Mouse (Mus musculus) natural killer cell, adult 2 months (primary cell): ENCODE measurements around the gene Tacc2.
"Not testable (repeated sequence)": the region's sequence is repeated elsewhere in the genome, so short reads cannot be mapped to it uniquely, and the experiment has no call there.

Source experiments
- DNase-seq, 2 experiments: peaks; one replicate each; pipeline ENCODE4 v3.0.0; 2022; ENCODE audit warnings: low spot score in 2 of 2

Gene Tacc2

DNA sequence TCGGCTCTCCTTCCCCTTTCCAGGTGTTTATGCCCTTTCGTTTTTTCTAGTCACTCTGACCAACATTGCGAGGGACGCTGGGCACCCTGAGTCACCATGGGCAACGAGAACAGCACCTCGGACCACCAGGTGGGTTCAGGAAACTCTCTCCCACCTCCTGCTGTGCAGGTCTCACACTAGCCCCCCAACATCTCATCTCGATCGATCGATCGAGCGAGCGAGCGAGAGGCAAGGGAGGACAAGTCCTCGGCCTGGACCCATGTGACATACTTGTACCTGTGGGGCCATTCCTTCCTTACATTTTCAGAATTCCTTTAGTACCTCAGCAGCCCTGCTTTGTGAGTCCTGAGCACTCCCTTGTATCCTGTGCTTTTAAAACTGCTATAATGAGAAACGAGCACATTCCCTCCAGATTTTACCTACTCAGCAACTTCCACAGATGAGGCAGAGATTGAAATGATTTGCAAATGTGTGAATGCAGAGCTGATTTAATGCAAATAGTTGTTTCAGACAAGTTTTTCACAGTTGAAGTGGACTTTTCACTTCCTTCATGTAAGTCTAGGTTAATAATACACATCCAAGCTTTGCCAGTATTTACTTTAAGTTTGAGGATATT, at the start of gene Tacc2:
Gene Tacc2, plus strand, starts transcription at position 51 of the 616 bp plus-strand sequence.
- no peak for DNase-seq

DNA sequence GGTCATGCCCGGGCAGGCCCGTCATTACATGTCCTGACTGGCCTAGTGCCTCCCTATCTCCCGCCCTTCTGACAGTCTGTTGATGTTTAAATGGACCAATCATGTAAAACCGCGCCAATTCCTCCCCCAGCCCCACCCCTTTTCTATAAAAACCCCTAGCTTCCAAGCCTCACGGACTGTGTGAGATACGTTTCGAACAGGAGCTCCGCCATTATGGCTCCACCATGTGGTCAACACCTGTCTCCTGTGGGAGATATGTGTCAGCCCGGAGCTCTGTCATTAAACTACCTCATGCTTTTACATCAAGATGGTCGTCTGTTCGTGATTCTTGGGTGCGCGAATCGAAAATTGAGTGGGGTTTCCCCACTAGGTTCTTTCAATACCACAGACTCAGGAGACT, 46.1 kb upstream of the Tacc2 start:
- not testable (repeated sequence) for DNase-seq

DNA sequence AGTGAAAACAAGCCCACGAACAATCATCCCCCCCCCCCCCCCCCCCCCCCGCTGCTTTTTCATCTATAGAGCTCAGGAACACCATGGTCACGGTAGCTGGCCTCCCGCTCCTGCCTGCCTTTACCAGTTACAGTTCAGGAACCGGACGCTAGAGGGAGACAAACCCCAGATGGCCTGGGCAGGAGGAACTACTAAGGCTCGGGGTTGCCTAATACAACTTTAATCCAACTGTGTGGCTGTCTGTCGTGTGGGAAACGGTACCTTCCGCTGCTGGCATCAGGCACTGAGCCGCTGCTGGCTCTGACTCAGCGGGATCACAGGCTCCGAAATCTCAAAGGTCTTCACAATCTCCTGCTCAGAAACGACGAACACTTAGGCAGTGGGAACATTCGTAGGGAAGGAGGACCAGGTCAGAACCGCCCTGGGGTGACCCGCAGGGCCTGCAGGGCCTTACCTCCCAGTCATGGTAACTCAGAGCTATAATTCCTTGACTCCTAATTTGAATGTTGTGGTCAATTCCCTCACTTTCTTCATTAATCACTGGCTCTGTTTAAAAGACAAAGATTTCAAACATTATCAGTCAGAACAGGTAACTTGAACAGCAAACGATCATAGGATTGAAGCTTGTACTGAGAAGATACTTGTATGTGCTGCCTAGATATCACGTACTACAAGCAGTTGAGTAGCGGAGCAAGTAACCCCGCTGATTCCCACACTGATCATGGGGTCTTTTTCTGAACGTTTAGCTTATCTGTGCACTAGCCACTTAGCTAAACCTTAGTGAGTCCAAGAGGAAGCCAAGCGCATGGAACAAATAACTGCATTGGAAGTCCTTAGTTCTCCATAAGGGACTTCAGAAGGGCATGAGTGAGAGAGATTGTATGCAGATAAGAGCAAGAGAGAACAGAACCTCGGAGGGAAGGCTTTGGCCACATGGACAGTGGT, 43.6 kb upstream of the Tacc2 start:
- DNase-seq = peak; percentile 77 to 86

GRCm38 (mm10) chr7:130535174-130535573, 42.1 kb upstream of the Tacc2 start:
- DNase-seq = no peak

GRCm38 (mm10) chr7:130537068-130537467, 40.2 kb upstream of the Tacc2 start:
- no peak for DNase-seq

DNA sequence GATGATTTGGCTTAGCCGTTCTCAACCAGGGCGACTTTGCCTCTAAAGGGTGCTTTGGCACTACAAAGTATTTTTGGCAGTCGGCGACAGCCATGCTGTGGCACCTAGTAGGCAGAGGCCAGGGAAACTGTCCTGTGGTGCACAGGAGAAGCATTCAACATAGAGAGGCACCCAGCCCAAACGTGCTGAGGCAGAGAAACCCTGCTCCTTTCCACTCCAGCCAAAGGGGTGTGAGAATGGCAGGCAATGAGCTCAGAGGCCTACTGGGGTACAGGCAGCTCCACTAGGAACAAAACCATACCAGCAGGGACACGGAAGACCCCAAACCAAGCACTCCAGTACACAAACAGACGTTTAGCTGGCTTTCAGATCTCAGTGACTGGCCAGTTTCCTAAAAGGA, 37.1 kb upstream of the Tacc2 start:
- no peak for DNase-seq

DNA sequence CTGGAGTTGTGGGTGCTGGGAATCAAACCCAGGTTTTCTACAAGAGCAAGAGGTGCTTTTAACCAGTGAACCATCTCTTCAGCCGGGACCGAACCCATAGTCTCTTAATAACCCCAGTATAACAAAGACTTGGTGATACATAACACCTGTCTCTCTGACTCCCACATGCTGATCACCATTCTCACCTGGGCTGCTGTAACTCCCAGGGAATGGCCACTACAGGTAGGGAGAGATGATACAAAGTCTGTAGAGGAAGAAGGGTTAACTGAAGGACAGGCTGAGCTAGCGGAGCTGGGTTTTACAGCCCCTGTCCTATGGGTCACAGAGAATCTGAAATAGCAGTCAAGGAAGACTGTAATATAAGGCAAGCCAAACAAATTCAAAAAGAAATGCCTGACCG, 34.1 kb upstream of the Tacc2 start:
- DNase-seq = no peak

GRCm38 (mm10) chr7:130545401-130545800, 31.8 kb upstream of the Tacc2 start:
- DNase-seq = no peak

- DNase-seq = no peak
These were observed 31.3 kb upstream of the Tacc2 start for GRCm38 (mm10) chr7:130545893-130546292.

DNA sequence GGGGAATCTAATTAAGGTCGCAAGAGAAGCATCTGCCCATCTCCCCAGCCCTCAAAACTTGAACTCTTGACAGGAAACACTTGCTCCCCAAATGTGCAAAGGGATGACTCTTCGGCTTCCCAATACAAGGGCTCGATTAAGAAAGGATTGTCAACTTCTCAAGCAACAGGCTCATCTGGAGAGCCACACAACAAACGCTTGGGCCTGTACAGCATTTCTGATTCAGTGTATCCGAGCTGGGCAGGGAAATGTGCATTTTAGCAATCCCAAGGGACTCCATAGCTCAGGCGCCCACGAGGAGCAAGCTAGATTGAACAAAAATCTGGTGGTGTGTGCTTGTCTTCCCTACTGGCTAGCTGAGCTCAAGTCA, 30.8 kb upstream of the Tacc2 start:
- DNase-seq = no peak

DNA sequence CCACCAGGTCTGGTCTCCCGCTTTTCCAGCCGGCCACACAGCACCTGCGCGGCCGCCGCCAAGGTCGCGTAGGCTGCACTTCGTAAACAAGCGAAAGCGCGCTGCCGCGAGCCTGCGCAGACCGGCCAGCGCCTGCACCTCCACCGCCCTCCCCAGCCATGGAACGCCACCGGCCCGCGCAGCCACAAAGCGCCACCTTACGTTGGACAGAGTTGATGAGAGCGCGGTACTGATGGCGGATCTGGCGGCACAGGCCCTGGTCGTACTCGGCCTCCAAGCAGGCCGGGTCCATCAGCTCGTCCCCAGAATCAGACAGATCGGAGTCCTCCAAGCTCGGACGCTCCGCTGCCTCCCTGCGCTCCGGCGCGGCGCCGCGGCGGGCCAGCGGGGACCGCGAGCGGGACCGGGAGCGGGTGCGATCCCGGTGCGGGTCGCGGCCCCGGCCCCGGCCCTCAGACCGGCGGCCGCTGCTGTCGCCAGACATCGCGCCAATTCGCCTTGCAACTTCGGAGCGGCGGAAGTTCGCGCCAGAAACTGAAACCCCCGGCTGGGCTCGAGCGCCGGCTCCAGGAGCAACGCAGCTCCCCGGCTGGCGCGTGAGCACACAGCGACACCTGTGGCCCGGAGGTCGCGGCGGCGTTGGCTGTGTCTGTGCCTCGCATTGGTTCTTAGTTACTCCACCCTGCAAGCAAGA, 30.3 kb upstream of the Tacc2 start:
- peak; percentile 85 to 90 for DNase-seq

DNA sequence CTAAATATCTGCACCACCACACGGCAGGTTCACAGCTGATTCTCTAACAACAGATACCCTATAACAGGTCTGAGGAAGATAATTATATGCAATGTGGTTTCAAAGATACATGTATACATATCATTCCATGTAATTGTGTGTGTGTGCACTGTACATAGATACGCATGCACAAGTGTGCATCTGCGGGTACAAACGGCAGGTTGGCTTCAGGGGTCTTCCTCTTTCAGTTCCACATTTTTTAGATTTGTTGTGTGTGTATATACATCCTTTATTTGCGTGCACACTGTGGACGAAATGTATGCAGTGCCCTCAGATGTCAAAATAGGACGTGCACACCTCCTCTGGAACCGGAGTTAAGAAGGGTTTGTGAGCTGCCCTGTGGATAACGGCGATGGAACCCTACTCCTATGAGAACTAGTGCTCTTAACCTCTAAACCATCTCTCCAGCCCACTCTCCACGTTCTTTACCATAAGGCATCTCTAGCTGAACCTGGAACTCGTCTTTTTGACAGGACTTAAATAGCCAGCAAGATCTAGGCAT, 29.5 kb upstream of the Tacc2 start:
- DNase-seq = no peak

- no peak for DNase-seq
These were observed 24.5 kb upstream of the Tacc2 start for GRCm38 (mm10) chr7:130552780-130553179.

DNA sequence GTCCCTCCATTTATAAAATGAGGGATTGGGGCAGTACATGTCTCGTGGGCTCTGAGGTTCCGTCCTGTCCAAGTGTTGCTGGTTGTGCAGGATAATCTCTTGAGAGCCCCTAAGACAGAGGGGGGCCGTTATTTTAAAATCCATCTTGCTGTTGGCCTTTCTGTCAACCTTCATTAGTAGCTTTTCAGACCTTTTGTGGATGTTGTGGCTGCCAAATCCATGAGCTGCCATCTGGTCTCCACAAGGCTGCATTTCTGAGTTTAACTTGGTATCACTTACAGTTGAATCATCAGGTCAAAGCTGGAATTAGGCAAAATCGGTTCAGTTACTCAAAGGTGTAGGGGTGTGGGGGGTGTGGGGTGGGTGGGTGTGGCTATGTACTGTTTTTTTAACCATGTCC, 23.9 kb upstream of the Tacc2 start:
- DNase-seq = no peak

- no peak for DNase-seq
These were observed 21.6 kb upstream of the Tacc2 start for GRCm38 (mm10) chr7:130555597-130555996.

DNA sequence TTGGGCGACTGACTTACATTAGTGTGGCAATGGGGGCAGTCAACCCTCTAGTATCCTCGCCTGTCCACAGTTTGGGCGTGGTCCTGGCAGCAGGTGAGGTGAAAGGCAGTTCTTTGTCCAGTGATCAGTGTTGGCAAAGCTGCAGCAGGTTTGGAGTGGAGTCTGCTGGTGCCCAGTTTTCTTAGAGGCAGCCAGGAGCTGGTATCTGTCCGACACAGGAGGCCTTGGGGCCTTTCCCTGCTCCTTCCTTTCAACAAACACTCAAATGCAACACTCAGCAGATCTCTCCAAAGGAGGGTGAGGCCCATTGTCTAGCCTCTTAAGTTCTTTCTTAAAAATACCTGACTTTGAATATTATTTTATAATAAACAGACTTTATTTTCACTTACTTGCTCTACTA, 18.6 kb upstream of the Tacc2 start:
- no peak for DNase-seq

DNA sequence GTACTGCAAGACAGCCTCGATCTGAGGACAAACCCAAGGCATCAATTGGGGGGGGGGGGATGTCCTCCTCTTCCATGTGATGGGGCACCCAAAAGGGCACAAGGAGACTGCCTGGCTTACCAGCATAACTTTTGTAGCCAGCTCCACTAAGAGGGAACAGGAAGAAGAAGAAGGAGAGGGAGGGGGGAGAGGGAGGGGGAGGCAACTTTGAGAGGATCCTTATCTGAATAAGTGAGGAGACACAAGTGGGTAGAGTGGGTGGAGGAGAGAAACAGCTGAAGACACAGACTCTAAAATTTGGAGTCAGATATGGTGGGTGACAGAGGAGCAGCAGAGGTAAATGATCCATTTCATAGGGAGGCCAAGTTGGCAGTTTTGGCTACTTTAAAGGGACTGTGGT, 16.3 kb upstream of the Tacc2 start:
- DNase-seq = no peak

DNA sequence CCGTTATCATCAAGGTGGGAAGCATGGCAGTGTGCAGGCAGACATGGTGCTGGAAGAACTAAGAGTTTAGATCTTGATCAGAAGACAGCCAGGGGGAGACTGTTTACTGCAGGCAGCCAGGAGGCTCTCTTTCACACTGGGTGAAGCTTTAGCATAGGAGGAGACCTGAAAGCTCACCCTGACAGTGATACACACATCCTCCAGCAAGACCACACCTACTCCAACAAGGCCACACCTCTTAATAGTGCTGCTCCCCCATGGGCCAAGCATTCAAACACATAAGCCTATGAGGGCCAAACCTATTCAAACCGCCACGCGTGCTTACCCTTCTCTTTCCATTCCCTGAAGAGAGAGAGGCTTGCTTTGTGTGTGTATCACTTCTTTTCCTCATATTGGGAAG, 14.0 kb upstream of the Tacc2 start:
- no peak for DNase-seq

GRCm38 (mm10) chr7:130563880-130564279, 13.4 kb upstream of the Tacc2 start:
- no peak for DNase-seq

DNA sequence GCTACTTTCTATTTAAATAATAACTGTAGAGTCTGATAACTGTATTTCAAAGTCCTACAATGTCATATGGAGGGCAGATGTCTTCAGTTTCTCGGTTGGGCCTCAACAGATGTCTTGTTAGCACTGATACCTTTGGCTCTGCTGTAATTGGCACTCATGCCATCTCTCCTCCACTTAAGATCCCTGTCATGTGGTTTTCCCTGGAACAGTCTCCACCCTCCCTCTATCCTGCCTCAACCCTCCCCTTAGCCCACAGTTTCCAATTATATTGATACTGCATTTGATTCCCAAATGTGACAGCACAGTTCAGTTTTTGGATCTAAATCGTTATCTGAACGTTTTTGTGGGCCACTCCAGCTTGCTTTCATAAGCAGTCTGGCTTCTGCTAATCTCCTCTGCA, 12.6 kb upstream of the Tacc2 start:
- DNase-seq = no peak

- no peak for DNase-seq
These were observed 8.3 kb upstream of the Tacc2 start for GRCm38 (mm10) chr7:130568783-130569436.

GRCm38 (mm10) chr7:130570472-130570871, 6.8 kb upstream of the Tacc2 start:
- DNase-seq = no peak
